Mouse (Mus musculus): ENCODE measurements around the gene Runx1.

The Runx1 gene

DNA sequence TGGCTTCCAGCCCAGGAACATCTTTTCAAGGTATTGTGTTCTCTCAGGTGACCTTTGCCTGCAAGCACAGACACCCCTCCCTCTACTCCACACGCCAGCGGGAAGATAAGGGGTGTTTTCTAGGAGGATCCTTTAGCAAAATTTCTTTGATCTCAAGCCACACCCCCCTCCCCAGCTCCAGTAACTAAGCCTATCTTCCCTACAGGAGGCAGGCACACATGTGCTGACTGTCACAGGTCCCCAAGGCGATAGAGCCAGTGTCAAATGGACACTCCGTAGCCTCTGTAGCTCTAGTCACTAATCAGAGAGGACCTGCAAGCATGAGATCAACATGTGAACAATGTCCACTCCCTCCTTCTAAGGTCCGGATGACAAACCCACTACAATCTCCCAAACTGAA lies 259.8 kb downstream of the Runx1 start:
- no peak for DNase-seq (ENCODE audit: low spot score)

DNA sequence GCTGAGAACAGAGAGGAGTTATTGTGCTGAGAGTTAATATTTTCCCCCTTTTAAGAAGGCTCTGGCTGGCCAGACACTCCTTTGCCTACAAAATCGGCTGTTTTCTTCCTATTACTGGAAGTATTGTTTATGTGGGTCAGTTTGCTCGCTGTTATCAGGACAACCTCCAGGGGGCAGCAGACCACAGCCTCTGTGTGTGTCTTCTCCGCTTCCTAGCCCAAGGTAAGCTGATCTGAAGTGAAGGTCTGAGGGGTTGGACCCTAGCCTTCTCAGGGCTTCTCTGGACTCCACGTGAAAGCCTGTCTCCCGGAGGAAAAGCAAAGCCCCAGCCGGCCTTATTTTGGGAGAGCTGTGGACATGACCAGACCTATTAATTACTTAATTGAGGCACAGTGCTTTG lies 260.2 kb downstream of the Runx1 start:
- peak; percentile 90 for DNase-seq (ENCODE audit: low spot score)

DNA sequence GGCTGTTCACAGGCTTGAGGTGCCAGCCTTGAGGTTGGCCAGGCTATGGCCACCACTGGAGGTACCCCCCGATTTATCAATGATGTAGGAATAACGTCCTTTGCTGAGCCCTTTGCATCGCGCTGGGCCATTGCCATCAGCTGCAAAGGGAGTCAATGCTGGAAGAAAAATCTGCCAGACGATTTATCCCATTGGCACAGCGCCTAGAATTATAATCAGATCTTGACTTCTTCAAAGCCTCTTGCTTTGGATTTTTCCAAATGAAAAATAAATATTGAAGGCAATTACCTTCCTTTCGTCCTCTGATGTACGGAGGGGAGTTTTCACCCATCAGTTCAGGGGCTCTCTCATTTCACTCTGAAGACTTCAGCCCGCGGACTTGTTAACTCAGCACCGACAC lies 260.7 kb downstream of the Runx1 start:
- peak; percentile 11 for DNase-seq (ENCODE audit: low spot score)

DNA sequence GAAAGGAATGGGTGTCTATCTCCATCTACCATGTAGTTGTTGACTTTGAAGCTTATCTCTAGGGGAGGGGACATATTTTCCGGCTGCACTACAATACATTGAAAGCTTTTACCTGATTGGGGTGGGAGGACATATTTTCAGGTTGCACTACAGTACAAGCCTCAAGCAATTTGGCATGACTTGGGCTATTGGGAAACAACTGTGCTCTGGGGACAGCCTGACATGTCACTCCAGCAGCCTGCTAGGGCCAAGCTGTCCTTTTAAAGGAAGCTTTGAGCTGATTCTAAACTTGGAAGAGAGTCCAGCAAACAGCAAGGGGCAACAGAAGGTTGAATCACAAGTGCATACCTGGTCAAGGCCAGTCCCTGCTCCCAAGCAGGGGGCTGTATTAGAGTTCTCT lies 270.9 kb downstream of the Runx1 start:
- DNase-seq (ENCODE audit: low spot score): no peak

DNA sequence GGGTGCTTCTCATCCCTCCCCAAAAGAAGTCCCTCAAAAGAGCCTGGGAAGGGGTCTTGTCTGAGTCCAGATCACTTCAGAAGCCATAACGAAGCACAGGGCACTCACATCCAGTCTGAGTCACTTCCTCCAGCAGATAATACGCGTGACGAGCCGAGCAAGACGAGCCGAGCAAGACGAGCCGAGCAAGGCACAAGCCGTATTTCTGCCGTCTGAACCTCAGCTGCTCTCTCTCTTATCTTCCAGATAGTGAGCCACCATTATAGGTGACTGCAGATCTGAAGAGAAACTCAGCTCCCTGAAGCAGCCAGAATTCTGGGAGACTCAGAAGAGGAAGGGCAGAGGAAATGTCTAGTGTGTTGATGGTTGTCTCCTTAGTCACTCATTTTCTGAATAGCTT lies 273.1 kb downstream of the Runx1 start:
- no peak for DNase-seq (ENCODE audit: low spot score)

DNA sequence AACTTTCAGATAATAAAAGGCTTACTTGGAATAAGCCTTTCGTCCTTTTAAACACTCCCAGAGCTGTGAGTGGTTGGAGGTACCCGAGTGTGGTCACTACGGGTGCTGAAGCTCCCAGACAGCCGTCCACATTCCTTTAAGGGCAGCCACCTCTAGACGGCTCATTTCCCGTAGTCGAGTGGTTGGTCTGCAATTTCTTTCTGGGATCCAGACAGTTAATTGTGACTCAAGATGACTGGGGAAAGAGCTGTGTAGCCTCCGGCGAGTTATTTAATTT lies 273.9 kb downstream of the Runx1 start:
- no peak for DNase-seq (ENCODE audit: low spot score)
